Mouse (Mus musculus): ENCODE results near the gene Ccdc8. TPM values are rescaled to one million over a fixed set of nuclear protein-coding genes. Genes with fewer than 3 reads are reported as not detected.

The Ccdc8 gene
- total RNA-seq, 2 experiments from 2014 or later: 15.6 to 18.0 TPM

GRCm38 (mm10) chr7:16971160-16971559 is 21.3 kb upstream of the Ccdc8 start:
- intact Hi-C loops (cut with DNase I): no loop called here
- DNase-seq: no peak

DNA sequence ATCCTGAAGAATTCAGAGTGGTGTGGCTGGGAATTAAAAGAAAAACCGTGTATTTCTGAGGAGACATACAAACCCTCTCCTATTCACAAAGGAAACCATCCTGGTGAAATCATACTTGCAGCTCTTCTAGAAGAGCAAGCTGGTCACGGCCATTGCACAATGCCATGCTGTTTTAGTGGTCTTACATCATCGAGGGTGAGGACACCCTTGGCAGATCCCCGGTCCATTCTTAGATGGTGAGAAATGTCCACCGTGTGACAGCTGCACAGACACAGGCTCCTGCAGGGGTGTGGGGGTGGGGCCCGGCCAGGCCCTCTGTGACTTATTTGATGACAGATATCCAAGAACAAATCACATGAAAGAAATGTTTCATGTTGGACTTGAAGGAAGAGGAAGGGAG is 18.5 kb upstream of the Ccdc8 start:
- intact Hi-C loops (cut with DNase I): no loop called here
- DNase-seq: peak; percentile 71 to 74

- DNase-seq: no peak
- intact Hi-C loops (cut with DNase I): no loop called here
Measured at GRCm38 (mm10) chr7:16976298-16976697, 16.2 kb upstream of the Ccdc8 start.

DNA sequence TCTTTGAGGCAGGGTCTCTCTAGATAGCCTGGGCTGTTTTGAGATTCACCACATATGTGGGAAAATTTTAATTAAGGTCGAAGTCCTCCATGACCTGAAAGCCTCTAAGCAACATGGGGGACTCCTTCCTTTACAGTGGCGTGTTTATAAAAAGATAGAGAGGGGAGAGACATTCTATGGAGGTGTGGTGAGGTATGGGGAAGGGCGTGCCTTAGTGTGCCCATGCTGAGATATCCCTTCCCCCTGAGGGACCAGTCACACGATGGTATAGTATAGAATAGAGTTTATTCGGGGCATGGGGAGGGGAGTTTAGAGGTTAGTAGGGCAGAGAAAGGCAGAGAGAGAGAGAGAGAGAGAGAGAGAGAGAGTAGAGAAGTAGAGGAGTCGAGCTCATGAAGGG is 14.3 kb upstream of the Ccdc8 start:
- intact Hi-C loops (cut with DNase I): no loop called here
- no peak for DNase-seq

GRCm38 (mm10) chr7:16978593-16978992 is 13.9 kb upstream of the Ccdc8 start:
- intact Hi-C loops (cut with DNase I): no loop called here
- DNase-seq: no peak

GRCm38 (mm10) chr7:16980348-16980747 is 12.2 kb upstream of the Ccdc8 start:
- DNase-seq: peak; percentile 58 to 65
- intact Hi-C loops (cut with DNase I): no loop called here

DNA sequence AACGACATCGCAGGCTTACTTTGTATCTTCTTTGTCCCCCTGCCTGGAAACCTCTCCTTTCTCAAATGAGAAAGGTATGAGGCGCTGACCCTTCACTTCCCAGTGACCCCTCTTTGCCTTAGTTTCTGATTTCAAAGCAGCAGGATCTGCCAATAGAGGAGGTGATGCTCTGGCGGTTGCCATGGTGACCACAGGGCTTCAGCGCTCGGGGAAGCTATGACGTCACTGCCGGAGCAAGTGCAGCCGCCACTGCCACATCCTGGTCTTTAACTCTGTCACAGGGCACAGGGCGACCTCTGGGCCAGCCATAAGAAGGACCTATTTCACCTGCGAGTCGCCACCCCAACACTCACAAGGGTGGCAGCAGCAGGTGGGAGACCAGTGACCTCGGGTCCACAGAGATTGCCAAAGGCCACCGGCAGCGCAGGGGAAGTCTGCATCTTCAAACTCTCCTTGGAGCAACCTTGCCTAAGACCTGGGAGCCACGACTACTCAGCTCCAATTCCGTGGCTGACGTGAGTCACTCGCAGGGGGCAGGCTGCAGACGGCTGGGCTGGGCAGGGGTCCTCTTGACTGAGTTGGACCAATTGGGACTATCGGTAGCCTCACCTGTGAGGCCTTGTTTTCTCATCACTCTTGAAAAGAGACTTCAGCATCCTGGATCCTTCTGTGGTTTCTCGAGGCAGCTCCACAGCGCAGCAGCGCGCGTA is 9.5 kb upstream of the Ccdc8 start, which contains the start of gene Gm42372:
Gm42372 (plus strand) TSS at position 228 of the 710 bp plus-strand sequence.
- intact Hi-C loops (cut with DNase I): no loop called here
- DNase-seq: peak in 1 of 2 experiments; percentile 50

DNA sequence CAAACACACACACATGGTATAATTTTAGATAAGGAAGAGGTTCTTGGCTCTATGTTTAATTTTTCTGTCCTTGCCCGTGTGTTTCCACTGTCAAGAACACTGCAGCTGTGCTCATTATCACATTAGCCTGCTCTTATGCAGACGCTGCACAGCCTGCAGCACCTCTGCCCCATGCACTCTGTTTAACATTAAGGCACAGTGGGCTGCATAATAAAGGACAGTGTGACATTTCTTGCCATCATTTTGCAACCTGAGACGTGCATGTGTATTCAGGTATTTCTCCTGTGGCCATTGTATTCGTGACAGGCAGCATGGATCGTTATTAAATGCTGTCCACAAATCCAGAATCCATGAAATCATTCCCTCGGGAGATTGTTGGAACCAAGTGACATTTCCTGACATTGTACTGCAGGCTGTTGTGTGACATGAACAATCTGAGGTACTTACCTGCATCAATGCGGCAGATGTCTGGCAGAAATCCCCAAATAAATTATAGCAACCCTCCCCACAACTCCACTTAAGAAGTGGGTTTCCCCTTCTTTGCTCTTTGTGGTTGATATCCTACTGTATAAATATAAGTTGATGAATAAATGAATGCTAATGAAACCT is 4.9 kb upstream of the Ccdc8 start:
- intact Hi-C loops (cut with DNase I): no loop called here
- DNase-seq: no peak

DNA sequence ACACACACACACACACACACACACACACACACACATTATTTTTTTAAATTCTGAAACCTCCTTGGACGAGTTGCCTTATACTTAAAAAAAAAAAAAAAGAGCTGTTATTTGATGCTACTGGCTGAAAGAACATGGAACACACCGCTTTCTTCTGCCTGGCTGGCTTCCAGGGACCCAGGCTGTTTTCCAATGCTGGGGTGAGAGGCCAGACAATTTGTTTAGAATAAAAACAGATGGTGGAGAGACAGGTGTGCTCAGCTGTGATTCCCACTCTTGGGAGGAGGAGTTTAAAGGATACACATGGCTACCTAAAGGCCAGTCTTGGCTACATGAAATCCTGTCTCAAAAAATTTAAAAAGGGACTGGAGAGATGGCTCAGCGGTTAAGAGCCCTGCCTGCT is 4.1 kb upstream of the Ccdc8 start:
- peak; percentile 73 to 81 for DNase-seq
- intact Hi-C loops (cut with DNase I): no loop called here

- no peak for DNase-seq
- intact Hi-C loops (cut with DNase I): no loop called here
Measured at GRCm38 (mm10) chr7:16990006-16990744, 2.3 kb upstream of the Ccdc8 start.

GRCm38 (mm10) chr7:16991681-16992450 is 642 bp upstream of the Ccdc8 start:
- intact Hi-C loops (cut with DNase I): no loop called here
- DNase-seq: no peak

- intact Hi-C loops (cut with DNase I): no loop called here
- DNase-seq: peak; percentile 88 to 93
Measured at GRCm38 (mm10) chr7:16993651-16994399, 1.3 kb downstream of the Ccdc8 start.

DNA sequence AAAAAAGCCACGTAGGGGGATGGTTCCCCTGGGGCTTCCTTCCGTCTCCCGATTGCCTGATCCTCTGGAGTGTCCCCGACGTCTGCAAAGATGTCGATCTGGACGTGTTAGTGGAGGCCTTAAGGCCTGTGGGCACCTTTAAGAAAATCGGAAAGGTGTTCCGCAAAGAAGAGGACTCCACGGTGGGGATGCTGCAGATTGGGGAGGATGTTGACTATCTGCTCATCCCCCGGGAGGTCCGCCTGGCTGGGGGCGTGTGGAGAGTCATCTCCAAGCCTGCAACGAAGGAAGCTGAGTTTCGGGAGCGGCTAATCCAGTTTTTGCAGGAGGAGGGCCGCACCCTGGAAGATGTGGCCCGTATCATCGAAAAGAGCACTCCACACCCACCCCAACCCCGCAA is 1.9 kb downstream of the Ccdc8 start:
- intact Hi-C loops (cut with DNase I): no loop called here

DNA sequence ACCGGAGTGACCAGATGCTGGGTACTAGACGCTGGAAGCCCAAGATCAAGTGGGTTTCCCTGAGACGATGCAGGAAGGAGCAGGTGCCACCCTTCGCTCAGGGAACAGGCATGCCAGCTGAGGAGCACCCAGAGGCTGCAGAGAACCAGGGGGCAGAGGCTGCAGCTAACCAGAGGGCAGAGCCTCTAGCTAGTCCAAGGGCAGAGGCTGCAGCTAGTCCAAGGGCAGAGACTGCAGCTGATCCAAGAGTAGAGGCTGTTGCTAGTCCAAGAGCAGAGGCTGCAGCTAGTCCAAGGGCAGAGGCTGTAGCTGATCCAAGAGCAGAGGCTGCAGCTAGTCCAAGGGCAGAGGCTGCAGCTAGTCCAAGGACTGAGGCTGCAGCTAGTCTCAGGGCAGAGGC is 2.8 kb downstream of the Ccdc8 start:
- DNase-seq: no peak
- intact Hi-C loops (cut with DNase I): no loop called here

More for the DNA sequence above, 1.9 kb downstream of the Ccdc8 start:
- peak; percentile 39 to 48 for DNase-seq

DNA sequence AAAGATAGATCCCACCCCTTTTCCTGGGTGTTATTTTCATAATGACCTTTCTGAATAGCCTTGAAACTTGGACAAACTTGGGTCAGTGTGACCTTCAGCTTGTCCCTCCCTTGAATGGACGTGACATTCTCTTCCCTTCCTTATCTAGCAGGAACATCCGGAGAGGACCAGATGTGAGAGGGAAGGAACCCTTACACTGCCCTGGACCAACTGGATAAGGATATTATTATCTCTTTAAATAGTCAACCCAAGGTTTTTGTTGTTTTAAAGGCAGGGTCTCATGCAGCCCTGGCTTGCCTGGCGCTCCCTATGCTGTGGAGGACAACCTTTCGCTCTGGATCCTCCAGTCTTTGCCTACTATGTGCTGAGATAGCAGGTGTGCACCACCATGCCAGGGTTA is 6.7 kb downstream of the Ccdc8 start:
- intact Hi-C loops (cut with DNase I): loop anchor here (2.0 kb wide), 1 partner anchor 48 kb away; no protein-coding TSS in a partner anchor
- DNase-seq: no peak

DNA sequence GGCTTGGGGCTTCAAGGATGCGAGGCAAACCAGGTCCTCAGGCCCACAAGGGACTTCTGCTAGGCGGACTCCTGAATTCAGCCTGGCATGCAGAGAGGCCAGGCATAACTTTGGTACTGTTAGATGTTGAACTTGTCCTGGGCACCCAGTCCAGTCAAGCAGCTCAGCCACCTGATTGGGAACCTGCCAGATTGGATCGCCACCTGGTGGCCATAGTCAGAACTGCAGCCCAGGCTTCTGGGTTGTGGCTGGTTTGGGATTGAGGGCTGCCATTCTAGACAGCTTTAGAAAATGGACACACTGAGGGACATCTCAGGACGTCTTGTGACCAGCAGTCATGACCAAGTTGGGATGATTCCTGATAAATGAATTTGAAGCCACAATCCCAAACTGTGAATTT is 7.1 kb downstream of the Ccdc8 start:
- DNase-seq: peak; percentile 91 to 96
- intact Hi-C loops (cut with DNase I): loop anchor here (2.0 kb wide), 1 partner anchor 49 kb away; no protein-coding TSS in a partner anchor

GRCm38 (mm10) chr7:17002375-17003195 is 10.1 kb downstream of the Ccdc8 start:
- DNase-seq: peak; percentile 88 to 92
- intact Hi-C loops (cut with DNase I): loop anchor here (1.0 to 2.0 kb wide), 4 partner anchors 48 to 70 kb away; no protein-coding TSS in a partner anchor

DNA sequence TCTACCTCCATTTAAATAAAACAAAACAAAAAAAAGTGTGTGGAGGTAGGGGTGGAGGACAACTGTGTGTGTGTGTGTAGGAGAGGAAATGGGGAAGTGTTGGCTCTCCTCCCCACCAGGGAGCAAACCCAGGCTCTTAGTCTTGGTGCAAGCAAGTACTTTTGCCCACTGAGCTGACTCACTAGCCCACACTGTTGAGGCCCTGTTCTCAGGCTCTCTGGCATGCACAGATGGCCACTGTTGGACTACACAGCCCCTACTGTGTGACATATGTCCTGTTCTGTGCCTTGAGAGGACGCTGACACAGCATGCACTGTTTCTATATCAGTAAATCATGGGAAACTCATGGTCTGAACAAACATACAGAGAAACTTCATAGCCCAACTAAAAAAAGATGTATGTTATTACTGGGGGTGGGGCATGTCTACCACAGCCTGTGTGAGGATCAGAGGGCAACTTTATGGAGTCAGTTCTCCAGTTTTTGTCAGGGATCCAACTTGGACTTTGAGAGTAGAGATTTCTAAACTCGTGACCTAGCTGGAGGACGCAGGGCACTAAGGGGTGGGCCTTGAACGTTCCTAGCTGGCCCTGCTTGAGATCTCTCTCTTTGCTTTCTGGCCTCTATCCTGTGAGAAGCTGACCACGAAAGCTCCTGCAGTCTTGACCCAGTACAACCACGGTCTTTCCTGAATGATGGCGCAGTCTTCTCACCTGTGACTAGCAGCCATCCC is 10.9 kb downstream of the Ccdc8 start:
- intact Hi-C loops (cut with DNase I): loop anchor here (2.0 kb wide), 1 partner anchor 47 kb away; no protein-coding TSS in a partner anchor
- no peak for DNase-seq
